Comparison of ENCODE assay signal across 14 mouse cellular contexts in genomic region chr14:74936557-74937261, GRCm38 (mm10). TPM values are rescaled to one million over a fixed set of nuclear protein-coding genes. Genes with fewer than 3 reads are reported as not detected.
DNase-seq lines count a peak whose midpoint lies in the region; ATAC-seq and TF ChIP-seq lines count a peak whose summit lies in the region.
"Had no signal": no experiment of that assay in that cellular context is flagged by ENCODE, and none has a peak within 500 bp of the region (broad histone marks: within the 10 kb centered on the region; RNA-seq: fewer than 3 reads in every experiment).

No protein-coding gene starts in this region.

- H3K9me3 ChIP-seq in lung, postnatal 0 days (ENCODE audit: low read length) = no peaks in the 10 kb centered on the region
- no peaks in the 10 kb centered on the region for H3K9me3 ChIP-seq in liver, embryonic 12.5 days (replicated peaks)
- H3K9me3 ChIP-seq in neural tube, embryonic 15.5 days (replicated peaks) = no peaks in the 10 kb centered on the region
- H3K9me3 ChIP-seq: heart, embryonic 10.5 days; kidney, embryonic 15.5 days had no signal

- H3K4me2 ChIP-seq in lung, postnatal 0 days (replicated peaks; ENCODE audit: low read depth, low read length) = no peak overlapping the region
- no peak overlapping the region; the same call in 1 of the 2 replicates for H3K4me2 ChIP-seq in liver, embryonic 12.5 days
- H3K4me2 ChIP-seq in neural tube, embryonic 15.5 days = no peak overlapping the region
- H3K4me2 ChIP-seq: hindbrain, embryonic 14.5 days; kidney, embryonic 15.5 days; lung, embryonic 14.5 days had no signal

- TF ChIP-seq EP300 in lung, postnatal 0 days (IDR thresholded peaks at IDR 0.05) = no peak

- no peak overlapping the region for H3K27ac ChIP-seq in lung, postnatal 0 days (ENCODE audit: low read length)
- peak overlapping the region; percentile 42; the same call in 1 of the 2 replicates for H3K27ac ChIP-seq in liver, embryonic 12.5 days
- H3K27ac ChIP-seq in small intestine, adult 2 months (ENCODE audit: insufficient read depth, low read depth, low read length) = peak overlapping the region; percentile 31; the same call in 1 of the 2 replicates
- no peak overlapping the region for H3K27ac ChIP-seq in neural tube, embryonic 15.5 days (replicated peaks)
- H3K27ac ChIP-seq: heart, embryonic 10.5 days; hindbrain, embryonic 14.5 days; kidney, embryonic 15.5 days had no signal

- WGBS in lung, postnatal 0 days = 72% methylated on average over 2 of the region's 2 CpGs
- WGBS in liver, embryonic 12.5 days (ENCODE audit: insufficient replicate concordance) = 29% methylated on average over 2 of the region's 2 CpGs
- WGBS in small intestine, adult 2 months = 65% methylated on average over 2 of the region's 2 CpGs
- WGBS in neural tube, embryonic 15.5 days = 94% methylated on average over 2 of the region's 2 CpGs

- no peak overlapping the region for H3K9ac ChIP-seq in lung, postnatal 0 days (replicated peaks; ENCODE audit: low read depth)
- no peak overlapping the region for H3K9ac ChIP-seq in liver, embryonic 12.5 days
- no peak overlapping the region for H3K9ac ChIP-seq in neural tube, embryonic 15.5 days (replicated peaks)
- H3K9ac ChIP-seq: hindbrain, embryonic 14.5 days; kidney, embryonic 15.5 days; lung, embryonic 14.5 days had no signal

- no peak overlapping the region for H3K4me3 ChIP-seq in lung, postnatal 0 days (ENCODE audit: low read depth, low read length)
- no peak overlapping the region for H3K4me3 ChIP-seq in liver, embryonic 12.5 days
- H3K4me3 ChIP-seq in small intestine, adult 2 months (ENCODE audit: low read depth, low read length) = no peak overlapping the region
- no peak overlapping the region for H3K4me3 ChIP-seq in neural tube, embryonic 15.5 days (replicated peaks)
- H3K4me3 ChIP-seq: heart, embryonic 10.5 days; kidney, embryonic 15.5 days had no signal

- no peak for ATAC-seq in lung, postnatal 0 days
- ATAC-seq in liver, embryonic 12.5 days = peak; percentile 33; the same call in 1 of the 2 replicates
- ATAC-seq in neural tube, embryonic 15.5 days (ENCODE audit: low FRiP score) = no peak

- no peak for TF ChIP-seq CTCF in lung, postnatal 0 days (IDR thresholded peaks at IDR 0.05)
- TF ChIP-seq CTCF in small intestine, adult 2 months (IDR thresholded peaks at IDR 0.05; ENCODE audit: extremely low read depth, insufficient read length, insufficient replicate concordance, low read depth, low read length) = no peak

- no peaks in the 10 kb centered on the region for H3K27me3 ChIP-seq in lung, postnatal 0 days (replicated peaks; ENCODE audit: insufficient read depth, low read length)
- no peaks in the 10 kb centered on the region for H3K27me3 ChIP-seq in liver, embryonic 12.5 days (replicated peaks)
- no peaks in the 10 kb centered on the region for H3K27me3 ChIP-seq in small intestine, adult 2 months (ENCODE audit: control insufficient read depth, insufficient read depth, low read length)
- no peaks in the 10 kb centered on the region for H3K27me3 ChIP-seq in neural tube, embryonic 15.5 days (replicated peaks)
- H3K27me3 ChIP-seq: kidney, embryonic 15.5 days had no signal

- no peaks in the 10 kb centered on the region for H3K36me3 ChIP-seq in lung, postnatal 0 days (ENCODE audit: insufficient read depth, low read length)
- peaks cover 3% of the 10 kb centered on the region for H3K36me3 ChIP-seq in liver, embryonic 12.5 days
- H3K36me3 ChIP-seq in small intestine, adult 2 months (ENCODE audit: control insufficient read depth, insufficient read depth, low read length) = 0 out of 2 replicates have a peak, but pooled peaks cover 1% of the 10 kb centered on the region
- H3K36me3 ChIP-seq in neural tube, embryonic 15.5 days = peaks cover 2% of the 10 kb centered on the region; the same call in 1 of the 2 replicates

- TF ChIP-seq POLR2A in small intestine, adult 2 months (IDR thresholded peaks at IDR 0.05; ENCODE audit: low read depth, low read length) = no peak

- DNase-seq in lung, postnatal 0 days (ENCODE audit: low spot score) = peak; percentile 23
- no peak for DNase-seq in lung, postnatal 4 days
- DNase-seq in MEL-GATA-1-ER (ENCODE audit: extremely low read depth, low read depth) = peak; percentile 75
- no peak for DNase-seq in embryo, embryonic 10.5 days (ENCODE audit: low spot score)
- DNase-seq: adrenal gland, postnatal 25 days; cerebellum, adult 8-10 months; lung, embryonic 14.5 days; midbrain, embryonic 14.5 days had no signal

- no peaks in the 10 kb centered on the region for H3K4me1 ChIP-seq in lung, postnatal 0 days (ENCODE audit: insufficient read depth, low read depth, low read length)
- peaks cover 36% of the 10 kb centered on the region for H3K4me1 ChIP-seq in liver, embryonic 12.5 days
- peaks cover 9% of the 10 kb centered on the region for H3K4me1 ChIP-seq in small intestine, adult 2 months (ENCODE audit: control insufficient read depth, insufficient read depth, insufficient read length, low read length)
- peaks cover 2% of the 10 kb centered on the region; the same call in 1 of the 2 replicates for H3K4me1 ChIP-seq in neural tube, embryonic 15.5 days

RNA-seq across cellular contexts. Expression of gene Lrch1, which starts 11.0 kb away (rescaled TPM):
- 13.5 and 15.3 TPM in 2 replicates for polyA plus RNA-seq in lung, postnatal 0 days (2015; fragmentation: Nextera tagmentation; extraction: Ambion mirVana)
- 6.5 and 7.8 TPM in 2 replicates for polyA plus RNA-seq in liver, embryonic 12.5 days (2016; fragmentation: Nextera tagmentation; extraction: Ambion mirVana)
- 3.5 and 6.1 TPM in 2 replicates for polyA plus RNA-seq in small intestine, adult 2 months (2012; rRNA removed)
- polyA plus RNA-seq in neural tube, embryonic 15.5 days (2015; fragmentation: Nextera tagmentation; extraction: Ambion mirVana) = 19.6 and 20.6 TPM in 2 replicates

Comparison
In these comparisons a context has a peak if more than half of its experiments do, and no peak if none do; other contexts are left out.
1. DNase-seq: peak in lung, postnatal 0 days (single experiment) and MEL-GATA-1-ER (single experiment); none in lung, postnatal 4 days (0 of 2) and embryo, embryonic 10.5 days (single experiment).
2. H3K27ac ChIP-seq: peak in liver, embryonic 12.5 days (single experiment) and small intestine, adult 2 months (single experiment); none in lung, postnatal 0 days (single experiment) and neural tube, embryonic 15.5 days (single experiment).